Mouse (Mus musculus) gonadal fat pad, adult 2 months (tissue): ENCODE results near the gene Aldh3b3. TPM values are rescaled to one million over a fixed set of nuclear protein-coding genes. Genes with fewer than 3 reads are reported as not detected.

Experiments
- DNase-seq: peaks from one replicate; pipeline ENCODE4 v3.0.0-alpha.2; 2012; ENCODE audit warnings: low read depth
- polyA plus RNA-seq: library from polyadenylated mRNA; depleted of rRNA; stranded (reverse); fragments of >200 nt; gene quantifications from 2 replicates; pipeline ENCODE4 v1.2.3, GENCODE M21; 2012; rRNA removed

Aldh3b3 gene
- polyA plus RNA-seq, result 0.51 and 0.86 TPM in 2 replicates

- no peak for DNase-seq
These were observed at the start of gene Aldh3b3 for GRCm38 (mm10) chr19:3958470-3958869. TSS of gene Aldh3b3 (plus strand) at chr19:3958645.

GRCm38 (mm10) chr19:3910206-3910605 lies 48.2 kb upstream of the Aldh3b3 start:
- DNase-seq, result no peak

GRCm38 (mm10) chr19:3912337-3913204 lies 45.9 kb upstream of the Aldh3b3 start, which contains the start of gene Ndufs8:
TSS of gene Ndufs8 (minus strand) at chr19:3912774.
- DNase-seq, result peak; percentile 98

- no peak for DNase-seq
These were observed 44.8 kb upstream of the Aldh3b3 start for GRCm38 (mm10) chr19:3913692-3914091.

GRCm38 (mm10) chr19:3914535-3914934 lies 43.9 kb upstream of the Aldh3b3 start:
- no peak for DNase-seq

- DNase-seq, result no peak
These were observed 41.7 kb upstream of the Aldh3b3 start for GRCm38 (mm10) chr19:3916727-3917126.

- DNase-seq, result no peak
These were observed 38.5 kb upstream of the Aldh3b3 start for GRCm38 (mm10) chr19:3919928-3920327.

GRCm38 (mm10) chr19:3922661-3923371 lies 35.6 kb upstream of the Aldh3b3 start:
- DNase-seq, result no peak

- no peak for DNase-seq
These were observed 34.9 kb upstream of the Aldh3b3 start for GRCm38 (mm10) chr19:3923586-3923985.

- no peak for DNase-seq
These were observed 34.3 kb upstream of the Aldh3b3 start for GRCm38 (mm10) chr19:3924190-3924589.

GRCm38 (mm10) chr19:3924868-3925267 lies 33.6 kb upstream of the Aldh3b3 start:
- no peak for DNase-seq

GRCm38 (mm10) chr19:3925859-3926258 lies 32.6 kb upstream of the Aldh3b3 start:
- DNase-seq, result no peak

GRCm38 (mm10) chr19:3926279-3926678 lies 32.2 kb upstream of the Aldh3b3 start:
- no peak for DNase-seq

GRCm38 (mm10) chr19:3926685-3927084 lies 31.8 kb upstream of the Aldh3b3 start:
- no peak for DNase-seq

- no peak for DNase-seq
These were observed 30.5 kb upstream of the Aldh3b3 start for GRCm38 (mm10) chr19:3927989-3928388.

GRCm38 (mm10) chr19:3928779-3929178 lies 29.7 kb upstream of the Aldh3b3 start:
- no peak for DNase-seq

- DNase-seq, result no peak
These were observed 29.1 kb upstream of the Aldh3b3 start, which contains the start of gene Aldh3b1 for GRCm38 (mm10) chr19:3929211-3929941. TSS of gene Aldh3b1 (minus strand) at chr19:3929808.

- no peak for DNase-seq
These were observed 28.0 kb upstream of the Aldh3b3 start for GRCm38 (mm10) chr19:3930262-3931057.

- no peak for DNase-seq
These were observed 26.7 kb upstream of the Aldh3b3 start for GRCm38 (mm10) chr19:3931716-3932115.

- DNase-seq, result no peak
These were observed 23.2 kb upstream of the Aldh3b3 start, which contains the start of gene Unc93b1 for GRCm38 (mm10) chr19:3935032-3935895. TSS of gene Unc93b1 (plus strand) at chr19:3935186.
